Mouse (Mus musculus): ENCODE measurements at regions not wholly inside any gene's neighbourhood (a gene's known extent, or its start where the extent isn't known, plus 50 kb on each side); places are given as distances from the start of the nearest gene placed in this dataset.

DNA sequence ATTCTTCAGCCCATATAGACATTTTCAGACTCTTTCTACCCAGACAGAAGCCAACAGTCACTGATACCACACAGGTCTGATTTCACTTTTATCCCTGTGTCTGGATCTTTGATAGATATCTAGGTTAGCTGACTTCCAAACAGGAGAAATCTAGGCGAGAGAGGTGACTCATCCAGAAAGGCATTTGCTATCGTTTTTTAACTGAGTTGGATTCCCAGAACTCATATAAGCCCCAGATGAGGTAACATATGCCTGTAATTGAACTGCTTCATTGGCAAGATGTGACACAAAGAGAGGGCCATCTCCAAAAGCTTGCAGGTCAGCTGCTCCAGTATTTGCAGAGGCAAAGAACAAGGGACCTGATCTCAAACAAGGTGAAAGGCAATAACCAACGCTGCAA lies 190.6 kb upstream of the Flrt2 start:
- 64% methylated on average over 3 of the region's 3 CpGs for WGBS (ENCODE audit: insufficient replicate concordance)

GRCm38 (mm10) chr12:95520008-95520407 lies 172.0 kb upstream of the Flrt2 start:
- Histone ChIP-seq H3K9me3 (ENCODE audit: low read length) (no peaks in the 10 kb centered on the region), H3K27ac (ENCODE audit: low read depth) (no peak overlapping the region), H3K4me1 (ENCODE audit: insufficient read depth) (no peaks in the 10 kb centered on the region), H3K4me2 (ENCODE audit: low read depth, low read length) (no peak overlapping the region), H3K4me3 (ENCODE audit: low read depth, low read length) (no peak overlapping the region), H3K27me3 (ENCODE audit: insufficient read depth, low read length) (no peaks in the 10 kb centered on the region), H3K36me3 (replicated peaks; ENCODE audit: insufficient read depth, low read length) (no peaks in the 10 kb centered on the region), H3K9ac (replicated peaks) (no peak overlapping the region)
- ATAC-seq (no peak), DNase-seq (no peak)
- no peak for TF ChIP-seq CTCF (IDR thresholded peaks at IDR 0.05; ENCODE audit: low read depth)
- TF ChIP-seq EP300 (IDR thresholded peaks at IDR 0.05; ENCODE audit: low read depth), result no peak
- WGBS (ENCODE audit: insufficient replicate concordance), result 74% methylated on average over 2 of the region's 2 CpGs

More for the DNA sequence above, 190.6 kb upstream of the Flrt2 start:
- Histone ChIP-seq H3K9me3 (ENCODE audit: low read length) (no peaks in the 10 kb centered on the region), H3K4me2 (ENCODE audit: low read depth, low read length) (no peak overlapping the region), H3K36me3 (replicated peaks; ENCODE audit: insufficient read depth, low read length) (no peaks in the 10 kb centered on the region), H3K9ac (replicated peaks) (no peak overlapping the region), H3K4me3 (ENCODE audit: low read depth, low read length) (no peak overlapping the region), H3K4me1 (ENCODE audit: insufficient read depth) (no peaks in the 10 kb centered on the region), H3K27ac (ENCODE audit: low read depth) (no peak overlapping the region), H3K27me3 (ENCODE audit: insufficient read depth, low read length) (no peaks in the 10 kb centered on the region)
- TF ChIP-seq EP300 (IDR thresholded peaks at IDR 0.05; ENCODE audit: low read depth) (no peak), CTCF (IDR thresholded peaks at IDR 0.05; ENCODE audit: low read depth) (no peak)
- ATAC-seq (no peak), DNase-seq (no peak)

DNA sequence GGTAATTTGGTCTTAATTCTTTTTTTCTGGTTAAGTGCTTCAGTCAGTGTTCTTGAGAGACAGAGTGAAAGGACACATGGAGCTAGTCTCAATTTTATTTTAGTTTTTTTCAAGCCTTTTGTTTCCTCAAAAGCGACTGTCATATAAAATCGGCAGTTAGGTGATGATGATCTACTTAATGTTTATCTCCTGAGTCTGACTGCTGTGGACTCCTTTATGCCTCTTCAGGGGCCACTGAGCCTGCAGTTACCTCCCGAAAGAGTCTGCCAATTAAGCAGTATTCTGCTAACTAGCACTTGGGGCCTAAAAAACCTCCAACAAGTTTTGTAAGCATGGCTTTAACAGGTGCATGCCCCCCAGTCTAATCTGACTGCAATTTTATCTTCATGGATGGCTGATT lies 170.0 kb upstream of the Flrt2 start:
- H3K9ac ChIP-seq (replicated peaks), result no peak overlapping the region
- H3K4me1 ChIP-seq (ENCODE audit: insufficient read depth), result no peaks in the 10 kb centered on the region
- ATAC-seq (no peak), DNase-seq (no peak)
- H3K4me3 ChIP-seq (ENCODE audit: low read depth, low read length), result no peak overlapping the region
- H3K4me2 ChIP-seq (ENCODE audit: low read depth, low read length), result no peak overlapping the region
- TF ChIP-seq EP300 (IDR thresholded peaks at IDR 0.05; ENCODE audit: low read depth), result no peak
- no peak for TF ChIP-seq CTCF (IDR thresholded peaks at IDR 0.05; ENCODE audit: low read depth)
- WGBS (ENCODE audit: insufficient replicate concordance), result 88% methylated on average over 3 of the region's 3 CpGs
- no peaks in the 10 kb centered on the region for H3K36me3 ChIP-seq (replicated peaks; ENCODE audit: insufficient read depth, low read length)
- no peaks in the 10 kb centered on the region for H3K9me3 ChIP-seq (ENCODE audit: low read length)
- no peaks in the 10 kb centered on the region for H3K27me3 ChIP-seq (ENCODE audit: insufficient read depth, low read length)
- H3K27ac ChIP-seq (ENCODE audit: low read depth), result no peak overlapping the region

DNA sequence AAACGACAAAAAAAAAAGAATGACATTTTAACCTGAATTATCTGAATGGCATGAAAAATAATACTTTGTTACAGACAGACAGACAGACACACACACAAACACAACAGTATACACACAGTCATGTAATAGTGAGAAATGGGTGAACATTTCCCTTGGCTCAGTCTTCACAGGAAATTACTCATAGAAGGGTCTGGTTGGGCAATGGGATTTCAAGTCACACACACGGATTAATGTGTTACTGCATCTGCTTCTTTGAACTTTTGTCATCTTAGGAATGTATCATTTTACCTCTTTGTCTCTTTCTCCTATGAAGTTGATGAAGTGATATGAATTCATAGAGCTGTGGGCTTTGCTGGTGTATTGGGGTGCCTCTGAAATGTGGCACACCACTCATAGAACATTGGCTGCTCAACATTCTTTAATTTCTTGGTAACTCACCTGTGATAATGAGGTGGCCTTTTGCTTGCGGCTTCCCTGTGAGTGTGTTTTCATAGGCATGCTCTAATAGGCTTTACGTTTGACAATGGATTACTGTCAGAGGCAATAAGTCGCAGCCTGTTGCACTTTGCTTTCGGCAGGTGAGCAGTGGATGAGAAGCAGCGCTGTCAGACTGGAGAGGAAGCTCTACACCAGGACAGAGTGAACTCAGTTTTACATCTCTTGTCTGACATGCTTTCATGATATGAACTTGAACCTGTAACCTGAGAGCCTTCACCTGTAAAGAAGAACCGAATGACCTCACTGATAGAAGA lies 158.0 kb upstream of the Flrt2 start:
- DNase-seq (no peak), ATAC-seq (no peak)

GRCm38 (mm10) chr12:95547301-95547700 lies 144.7 kb upstream of the Flrt2 start:
- WGBS (ENCODE audit: insufficient replicate concordance), result 27% methylated on average over 6 of the region's 6 CpGs
- Histone ChIP-seq H3K9me3 (ENCODE audit: low read length) (no peaks in the 10 kb centered on the region), H3K4me1 (ENCODE audit: insufficient read depth) (no peaks in the 10 kb centered on the region), H3K36me3 (replicated peaks; ENCODE audit: insufficient read depth, low read length) (no peaks in the 10 kb centered on the region), H3K4me3 (ENCODE audit: low read depth, low read length) (no peak overlapping the region), H3K9ac (replicated peaks) (no peak overlapping the region), H3K4me2 (ENCODE audit: low read depth, low read length) (no peak overlapping the region), H3K27ac (ENCODE audit: low read depth) (no peak overlapping the region), H3K27me3 (ENCODE audit: insufficient read depth, low read length) (no peaks in the 10 kb centered on the region)
- no peak for TF ChIP-seq EP300 (IDR thresholded peaks at IDR 0.05; ENCODE audit: low read depth)
- no peak for TF ChIP-seq CTCF (IDR thresholded peaks at IDR 0.05; ENCODE audit: low read depth)
- DNase-seq (no peak), ATAC-seq (no peak)

More for the DNA sequence above, 158.0 kb upstream of the Flrt2 start:
- H3K9me3 ChIP-seq (ENCODE audit: low read length), result no peaks in the 10 kb centered on the region
- TF ChIP-seq EP300 (IDR thresholded peaks at IDR 0.05; ENCODE audit: low read depth), result no peak
- TF ChIP-seq CTCF (IDR thresholded peaks at IDR 0.05; ENCODE audit: low read depth), result no peak
- no peaks in the 10 kb centered on the region for H3K4me1 ChIP-seq (ENCODE audit: insufficient read depth)
- no peak overlapping the region for H3K9ac ChIP-seq (replicated peaks)
- no peak overlapping the region for H3K4me3 ChIP-seq (ENCODE audit: low read depth, low read length)
- 73% methylated on average over 8 of the region's 8 CpGs for WGBS (ENCODE audit: insufficient replicate concordance)
- H3K36me3 ChIP-seq (replicated peaks; ENCODE audit: insufficient read depth, low read length), result no peaks in the 10 kb centered on the region
- H3K27ac ChIP-seq (ENCODE audit: low read depth), result no peak overlapping the region
- H3K4me2 ChIP-seq (ENCODE audit: low read depth, low read length), result no peak overlapping the region
- no peaks in the 10 kb centered on the region for H3K27me3 ChIP-seq (ENCODE audit: insufficient read depth, low read length)

DNA sequence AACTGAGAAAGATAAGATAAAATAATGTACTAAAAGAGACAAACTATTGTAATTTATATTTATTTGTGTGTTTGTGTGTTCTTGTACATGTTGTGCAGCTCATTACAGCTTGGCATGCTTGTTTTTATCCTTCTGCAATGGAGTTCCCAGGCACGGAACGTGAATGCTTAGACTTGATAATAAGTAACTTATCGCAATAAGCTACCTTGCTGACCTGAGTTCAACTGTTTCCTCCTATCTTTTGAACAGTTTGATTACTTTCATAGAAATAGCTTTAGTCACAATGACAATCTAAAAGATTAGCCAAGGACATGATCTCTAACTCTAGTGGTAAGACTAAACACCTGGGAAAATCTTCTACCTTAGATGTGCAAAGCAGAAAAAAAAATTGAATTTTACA lies 138.9 kb upstream of the Flrt2 start:
- Histone ChIP-seq H3K27ac (ENCODE audit: low read depth) (no peak overlapping the region), H3K4me3 (ENCODE audit: low read depth, low read length) (no peak overlapping the region), H3K27me3 (ENCODE audit: insufficient read depth, low read length) (no peaks in the 10 kb centered on the region), H3K36me3 (replicated peaks; ENCODE audit: insufficient read depth, low read length) (no peaks in the 10 kb centered on the region), H3K4me2 (ENCODE audit: low read depth, low read length) (no peak overlapping the region), H3K9me3 (ENCODE audit: low read length) (no peaks in the 10 kb centered on the region), H3K9ac (replicated peaks) (no peak overlapping the region), H3K4me1 (ENCODE audit: insufficient read depth) (no peaks in the 10 kb centered on the region)
- ATAC-seq (no peak), DNase-seq (no peak)
- TF ChIP-seq CTCF (IDR thresholded peaks at IDR 0.05; ENCODE audit: low read depth), result no peak
- no peak for TF ChIP-seq EP300 (IDR thresholded peaks at IDR 0.05; ENCODE audit: low read depth)
- WGBS (ENCODE audit: insufficient replicate concordance), result 90% methylated on average over 3 of the region's 3 CpGs

Data from liver, postnatal 0 days (tissue).